Mouse (Mus musculus): ENCODE data around the gene Copg2. TPM values are rescaled to one million over a fixed set of nuclear protein-coding genes. Genes with fewer than 3 reads are reported as not detected.
"Not testable (repeated sequence)": the region's sequence is repeated elsewhere in the genome, so short reads cannot be mapped to it uniquely, and the experiment has no call there.

Gene Copg2
- polyA plus RNA-seq, 1 experiment from 2014 or later = 18.0 TPM

- Histone ChIP-seq H3K4me3 (replicated peaks) (no peak overlapping the region), H3K9ac (no peak overlapping the region), H3K27ac (no peak overlapping the region), H3K36me3 (peaks cover 9% of the 10 kb centered on the region; the same call in 1 of the 2 replicates), H3K9me3 (no peaks in the 10 kb centered on the region), H3K4me2 (no peak overlapping the region), H3K4me1 (no peaks in the 10 kb centered on the region), H3K27me3 (replicated peaks) (no peaks in the 10 kb centered on the region)
- WGBS = 90% methylated on average over 5 of the region's 5 CpGs
- peak; percentile 50; the same call in 1 of the 2 replicates for ATAC-seq (ENCODE audit: insufficient read depth, low FRiP score, low read depth)
Observed at GRCm38 (mm10) chr6:30805053-30805752, 91.4 kb downstream of the Copg2 start.

- 69% methylated on average over 6 of the region's 6 CpGs for WGBS
- not testable (repeated sequence) for H3K4me2 ChIP-seq; H3K9me3 ChIP-seq; H3K9ac ChIP-seq; H3K4me3 ChIP-seq (replicated peaks); H3K27me3 ChIP-seq (replicated peaks); H3K4me1 ChIP-seq; H3K27ac ChIP-seq; H3K36me3 ChIP-seq
- peak; percentile 85 for ATAC-seq (ENCODE audit: insufficient read depth, low FRiP score, low read depth)
Observed at GRCm38 (mm10) chr6:30804389-30805052, 92.1 kb downstream of the Copg2 start.

- ATAC-seq (ENCODE audit: insufficient read depth, low FRiP score, low read depth); H3K36me3 ChIP-seq; H3K9me3 ChIP-seq; H3K4me1 ChIP-seq; H3K4me2 ChIP-seq; H3K4me3 ChIP-seq (replicated peaks); H3K27me3 ChIP-seq (replicated peaks); H3K27ac ChIP-seq; H3K9ac ChIP-seq: not testable (repeated sequence)
- 85% methylated on average over 7 of the region's 7 CpGs for WGBS
Observed at GRCm38 (mm10) chr6:30802915-30803314, 93.7 kb downstream of the Copg2 start.

GRCm38 (mm10) chr6:30751209-30751608 is 145.4 kb downstream of the Copg2 start:
- Histone ChIP-seq H3K9ac (no peak overlapping the region), H3K36me3 (peaks cover 11% of the 10 kb centered on the region; the same call in 1 of the 2 replicates), H3K4me3 (replicated peaks) (no peak overlapping the region), H3K27me3 (replicated peaks) (no peaks in the 10 kb centered on the region), H3K9me3 (no peaks in the 10 kb centered on the region), H3K4me1 (no peaks in the 10 kb centered on the region), H3K27ac (no peak overlapping the region), H3K4me2 (no peak overlapping the region)
- WGBS = 62% methylated on average over 2 of the region's 2 CpGs
- ATAC-seq (ENCODE audit: insufficient read depth, low FRiP score, low read depth) = no peak

GRCm38 (mm10) chr6:30750482-30750881 is 146.1 kb downstream of the Copg2 start:
- Histone ChIP-seq H3K4me1 (no peaks in the 10 kb centered on the region), H3K9me3 (no peaks in the 10 kb centered on the region), H3K4me3 (replicated peaks) (no peak overlapping the region), H3K27ac (no peak overlapping the region), H3K9ac (no peak overlapping the region), H3K4me2 (no peak overlapping the region), H3K27me3 (replicated peaks) (no peaks in the 10 kb centered on the region), H3K36me3 (peaks cover 11% of the 10 kb centered on the region; the same call in 1 of the 2 replicates)
- no peak for ATAC-seq (ENCODE audit: insufficient read depth, low FRiP score, low read depth)
- WGBS = 67% methylated on average over 6 of the region's 6 CpGs

- peaks cover 11% of the 10 kb centered on the region; the same call in 1 of the 2 replicates for H3K36me3 ChIP-seq
Observed at GRCm38 (mm10) chr6:30749892-30750291, 146.7 kb downstream of the Copg2 start.

GRCm38 (mm10) chr6:30749042-30749689 is 147.4 kb downstream of the Copg2 start:
- no peak overlapping the region for H3K4me2 ChIP-seq
- no peak overlapping the region for H3K27ac ChIP-seq
- H3K9ac ChIP-seq = no peak overlapping the region
- no peaks in the 10 kb centered on the region for H3K9me3 ChIP-seq
- no peak overlapping the region for H3K4me3 ChIP-seq (replicated peaks)
- WGBS = 40% methylated on average over 2 of the region's 2 CpGs
- peaks cover 11% of the 10 kb centered on the region; the same call in 1 of the 2 replicates for H3K36me3 ChIP-seq
- ATAC-seq (ENCODE audit: insufficient read depth, low FRiP score, low read depth) = 0 out of 2 replicates have a peak, but pooled peaks have one; percentile 17
- no peaks in the 10 kb centered on the region for H3K27me3 ChIP-seq (replicated peaks)
- H3K4me1 ChIP-seq = no peaks in the 10 kb centered on the region

More at GRCm38 (mm10) chr6:30749892-30750291, 146.7 kb downstream of the Copg2 start:
- Histone ChIP-seq H3K4me2 (no peak overlapping the region), H3K27me3 (replicated peaks) (no peaks in the 10 kb centered on the region), H3K4me3 (replicated peaks) (no peak overlapping the region), H3K27ac (no peak overlapping the region), H3K9ac (no peak overlapping the region), H3K9me3 (no peaks in the 10 kb centered on the region), H3K4me1 (no peaks in the 10 kb centered on the region)
- no peak for ATAC-seq (ENCODE audit: insufficient read depth, low FRiP score, low read depth)
- WGBS = 43% methylated on average over 1 of the region's 1 CpGs

GRCm38 (mm10) chr6:30748358-30748910 is 148.2 kb downstream of the Copg2 start:
- Histone ChIP-seq H3K9me3 (no peaks in the 10 kb centered on the region), H3K9ac (no peak overlapping the region), H3K4me3 (replicated peaks) (no peak overlapping the region), H3K27me3 (replicated peaks) (no peaks in the 10 kb centered on the region), H3K4me2 (no peak overlapping the region), H3K27ac (no peak overlapping the region), H3K36me3 (peaks cover 11% of the 10 kb centered on the region; the same call in 1 of the 2 replicates), H3K4me1 (no peaks in the 10 kb centered on the region)
- 73% methylated on average over 6 of the region's 6 CpGs for WGBS
- ATAC-seq (ENCODE audit: insufficient read depth, low FRiP score, low read depth) = no peak

GRCm38 (mm10) chr6:30747631-30748357 is 148.8 kb downstream of the Copg2 start:
- Histone ChIP-seq H3K4me1 (no peaks in the 10 kb centered on the region), H3K4me3 (replicated peaks) (no peak overlapping the region), H3K9me3 (no peaks in the 10 kb centered on the region), H3K4me2 (no peak overlapping the region), H3K36me3 (peaks cover 11% of the 10 kb centered on the region; the same call in 1 of the 2 replicates), H3K9ac (no peak overlapping the region), H3K27ac (no peak overlapping the region), H3K27me3 (replicated peaks) (no peaks in the 10 kb centered on the region)
- no peak for ATAC-seq (ENCODE audit: insufficient read depth, low FRiP score, low read depth)
- 65% methylated on average over 7 of the region's 7 CpGs for WGBS

GRCm38 (mm10) chr6:30745591-30745990 is 151.0 kb downstream of the Copg2 start:
- no peaks in the 10 kb centered on the region for H3K4me1 ChIP-seq
- no peak overlapping the region for H3K27ac ChIP-seq
- WGBS = 55% methylated on average over 7 of the region's 7 CpGs
- H3K4me3 ChIP-seq (replicated peaks) = no peak overlapping the region
- no peak for ATAC-seq (ENCODE audit: insufficient read depth, low FRiP score, low read depth)
- H3K36me3 ChIP-seq = peaks cover 14% of the 10 kb centered on the region; the same call in 1 of the 2 replicates
- H3K9me3 ChIP-seq = no peaks in the 10 kb centered on the region
- H3K27me3 ChIP-seq (replicated peaks) = no peaks in the 10 kb centered on the region
- no peak overlapping the region for H3K4me2 ChIP-seq
- no peak overlapping the region for H3K9ac ChIP-seq

- Histone ChIP-seq H3K4me3 (replicated peaks) (no peak overlapping the region), H3K4me2 (no peak overlapping the region), H3K27me3 (replicated peaks) (no peaks in the 10 kb centered on the region), H3K9ac (no peak overlapping the region), H3K36me3 (peaks cover 14% of the 10 kb centered on the region; the same call in 1 of the 2 replicates), H3K27ac (no peak overlapping the region), H3K9me3 (no peaks in the 10 kb centered on the region), H3K4me1 (no peaks in the 10 kb centered on the region)
- WGBS = 81% methylated on average over 10 of the region's 10 CpGs
- ATAC-seq (ENCODE audit: insufficient read depth, low FRiP score, low read depth) = no peak
Observed at GRCm38 (mm10) chr6:30744846-30745245, 151.7 kb downstream of the Copg2 start.
